Mouse (Mus musculus): ENCODE results near the gene Fam57b. TPM values are rescaled to one million over a fixed set of nuclear protein-coding genes. Genes with fewer than 3 reads are reported as not detected.
A peak's percentile ranks its signal among the peaks of the same experiment; 100 is the strongest.

Gene Fam57b
- polyA plus RNA-seq, 1 experiment from 2014 or later: 1.2 TPM

DNA sequence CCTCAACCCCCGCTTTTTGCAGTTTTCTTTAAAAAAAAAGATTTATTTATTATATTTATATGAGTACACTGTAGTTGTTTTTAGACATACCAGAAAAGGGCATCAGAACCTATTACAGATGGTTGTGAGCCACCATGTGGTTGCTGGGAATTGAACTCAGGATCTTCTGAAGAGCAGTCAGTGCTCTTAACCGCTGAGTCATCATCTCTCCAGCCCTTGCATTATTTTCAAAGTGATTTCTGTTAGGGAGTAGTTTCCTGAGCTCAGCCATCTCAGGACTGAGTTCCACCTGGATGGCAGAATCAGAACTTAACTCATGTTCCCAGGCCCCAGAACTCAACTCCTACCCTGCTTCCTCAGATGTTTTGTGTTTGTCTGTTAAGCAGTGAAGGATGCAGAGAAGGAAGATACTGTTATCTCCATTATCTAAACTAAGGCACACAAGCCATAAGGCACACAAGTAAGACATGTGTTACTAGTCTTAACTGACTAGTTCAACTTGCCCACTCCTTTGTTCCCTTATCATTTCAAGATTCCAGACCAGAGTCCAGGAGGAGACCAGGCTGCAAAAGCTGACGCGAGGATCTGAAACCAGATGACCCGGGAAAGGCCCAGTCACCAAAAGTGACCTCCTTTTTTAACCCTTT lies 12.4 kb downstream of the Fam57b start:
- H3K4me2 ChIP-seq (ENCODE audit: low read length): peak overlapping the region; percentile 86
- ATAC-seq (ENCODE audit: insufficient number of reproducible peaks, insufficient read depth, low FRiP score, low read depth): no peak
- peak overlapping the region; percentile 88; a peak in 3 of 4 replicates for H3K27ac ChIP-seq (replicated peaks in 1 of 2; ENCODE audit: control insufficient read depth in 1 of 2, insufficient read depth in 1 of 2, low read depth in 2 of 2, low read length in 2 of 2)
- no peaks in the 10 kb centered on the region for H3K9me3 ChIP-seq (ENCODE audit: control insufficient read depth, low read length)
- peaks cover 4 to 17% of the 10 kb centered on the region in 2 experiments; a peak in 3 of 4 replicates for H3K4me1 ChIP-seq (ENCODE audit: control insufficient read depth in 2 of 2, insufficient read depth in 2 of 2, low read length in 2 of 2)
- H3K9ac ChIP-seq (ENCODE audit: low read length): peak overlapping the region; percentile 78
- WGBS: 43% methylated on average over 5 of the region's 5 CpGs
- peaks cover 8% of the 10 kb centered on the region; the same call in 1 of the 2 replicates for H3K36me3 ChIP-seq (ENCODE audit: control insufficient read depth, insufficient read depth, low read length)
- H3K4me3 ChIP-seq (ENCODE audit: control insufficient read depth in 1 of 2, insufficient read depth in 1 of 2, low read depth in 1 of 2, low read length in 2 of 2): no peak overlapping the region
- no peaks in the 10 kb centered on the region for H3K27me3 ChIP-seq (ENCODE audit: control insufficient read depth, insufficient read depth, low read length)

DNA sequence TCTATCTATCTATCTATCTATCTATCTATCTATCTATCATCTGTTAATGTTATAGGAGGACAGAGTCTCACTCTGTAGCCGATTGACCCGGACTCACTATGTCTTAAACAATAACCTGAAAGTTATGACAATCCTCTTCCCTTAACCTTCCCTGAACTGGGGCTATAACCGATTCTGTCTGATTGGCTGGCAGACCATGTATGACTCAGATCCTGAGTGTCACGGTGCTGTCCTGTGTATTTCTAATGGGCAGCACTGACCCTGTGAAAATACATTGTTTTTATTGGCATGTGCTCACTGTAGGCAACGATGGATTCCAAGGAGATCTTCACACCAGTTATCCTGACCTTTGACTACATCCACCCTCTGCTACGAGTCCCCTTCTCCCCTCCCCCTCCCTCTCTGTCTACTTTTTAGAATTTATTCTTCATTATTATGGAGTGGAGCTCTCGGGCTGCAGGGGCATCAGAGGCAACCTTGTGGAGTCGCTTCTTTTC lies 18.3 kb downstream of the Fam57b start:
- no peaks in the 10 kb centered on the region for H3K27me3 ChIP-seq (ENCODE audit: control insufficient read depth, insufficient read depth, low read length)
- no peaks in the 10 kb centered on the region for H3K36me3 ChIP-seq (ENCODE audit: control insufficient read depth, insufficient read depth, low read length)
- H3K9me3 ChIP-seq (ENCODE audit: control insufficient read depth, low read length): no peaks in the 10 kb centered on the region
- ATAC-seq (ENCODE audit: insufficient number of reproducible peaks, insufficient read depth, low FRiP score, low read depth): no peak
- H3K4me3 ChIP-seq (ENCODE audit: control insufficient read depth in 1 of 2, insufficient read depth in 1 of 2, low read depth in 1 of 2, low read length in 2 of 2): no peak overlapping the region
- WGBS: 57% methylated on average over 8 of the region's 8 CpGs
- H3K4me1 ChIP-seq (ENCODE audit: control insufficient read depth in 2 of 2, insufficient read depth in 2 of 2, low read length in 2 of 2): no peaks in the 10 kb centered on the region
- H3K9ac ChIP-seq (ENCODE audit: low read length): no peak overlapping the region
- H3K27ac ChIP-seq (replicated peaks in 1 of 2; ENCODE audit: control insufficient read depth in 1 of 2, insufficient read depth in 1 of 2, low read depth in 2 of 2, low read length in 2 of 2): no peak overlapping the region
- H3K4me2 ChIP-seq (ENCODE audit: low read length): no peak overlapping the region

DNA sequence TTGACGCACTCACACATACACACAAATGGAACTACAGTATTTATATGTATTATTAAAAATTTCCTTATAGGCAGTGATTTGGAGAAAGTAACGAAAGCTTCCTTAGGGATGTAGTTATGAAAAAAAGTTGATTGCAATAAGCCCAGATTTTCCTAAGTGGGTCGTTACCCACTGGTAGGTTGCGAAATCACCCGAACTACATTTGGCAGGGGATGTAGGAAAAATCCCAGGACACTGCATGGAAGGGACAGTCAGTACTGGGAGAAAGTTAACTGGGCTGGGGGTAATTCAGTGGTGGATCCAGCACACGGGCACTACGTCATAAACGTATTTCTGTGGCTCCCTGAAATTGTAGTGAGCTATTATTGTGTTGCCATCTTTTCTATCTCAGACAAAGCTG lies 19.0 kb downstream of the Fam57b start:
- 0 out of 2 replicates have a peak, but pooled peaks cover 3% of the 10 kb centered on the region for H3K27me3 ChIP-seq (ENCODE audit: control insufficient read depth, insufficient read depth, low read length)
- no peak overlapping the region for H3K4me2 ChIP-seq (ENCODE audit: low read length)
- H3K4me1 ChIP-seq (ENCODE audit: control insufficient read depth in 2 of 2, insufficient read depth in 2 of 2, low read length in 2 of 2): no peaks in the 10 kb centered on the region
- no peaks in the 10 kb centered on the region for H3K9me3 ChIP-seq (ENCODE audit: control insufficient read depth, low read length)
- H3K27ac ChIP-seq (replicated peaks in 1 of 2; ENCODE audit: control insufficient read depth in 1 of 2, insufficient read depth in 1 of 2, low read depth in 2 of 2, low read length in 2 of 2): no peak overlapping the region
- 81% methylated on average over 8 of the region's 8 CpGs for WGBS
- ATAC-seq (ENCODE audit: insufficient number of reproducible peaks, insufficient read depth, low FRiP score, low read depth): no peak
- no peaks in the 10 kb centered on the region for H3K36me3 ChIP-seq (ENCODE audit: control insufficient read depth, insufficient read depth, low read length)
- H3K4me3 ChIP-seq (ENCODE audit: control insufficient read depth in 1 of 2, insufficient read depth in 1 of 2, low read depth in 1 of 2, low read length in 2 of 2): no peak overlapping the region
- H3K9ac ChIP-seq (ENCODE audit: low read length): no peak overlapping the region

DNA sequence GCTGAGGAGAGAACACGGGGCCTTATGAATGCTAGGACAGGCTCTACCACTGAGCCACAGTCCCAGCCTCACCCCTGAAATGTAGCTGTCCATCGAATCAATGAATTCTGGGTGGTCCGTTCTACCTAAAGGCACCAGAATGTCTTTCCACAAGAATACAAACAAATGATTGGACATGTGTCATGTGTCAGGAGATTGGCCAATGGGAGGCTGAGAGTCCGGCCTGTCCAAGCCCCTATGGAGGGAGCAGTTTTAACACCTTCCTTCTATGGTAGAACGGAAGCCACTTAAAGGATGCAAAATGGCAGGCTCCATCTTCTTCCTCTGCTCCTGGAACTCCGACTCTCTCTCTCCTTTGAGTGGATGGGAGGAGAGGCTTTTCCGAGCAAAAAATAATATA lies 20.1 kb downstream of the Fam57b start:
- Histone ChIP-seq H3K9me3 (ENCODE audit: control insufficient read depth, low read length) (no peaks in the 10 kb centered on the region), H3K9ac (ENCODE audit: low read length) (no peak overlapping the region), H3K4me3 (ENCODE audit: control insufficient read depth in 1 of 2, insufficient read depth in 1 of 2, low read depth in 1 of 2, low read length in 2 of 2) (no peak overlapping the region), H3K27ac (replicated peaks in 1 of 2; ENCODE audit: control insufficient read depth in 1 of 2, insufficient read depth in 1 of 2, low read depth in 2 of 2, low read length in 2 of 2) (no peak overlapping the region), H3K4me1 (ENCODE audit: control insufficient read depth in 2 of 2, insufficient read depth in 2 of 2, low read length in 2 of 2) (no peaks in the 10 kb centered on the region), H3K4me2 (ENCODE audit: low read length) (no peak overlapping the region), H3K36me3 (ENCODE audit: control insufficient read depth, insufficient read depth, low read length) (no peaks in the 10 kb centered on the region), H3K27me3 (ENCODE audit: control insufficient read depth, insufficient read depth, low read length) (peaks cover 6% of the 10 kb centered on the region)
- no peak for ATAC-seq (ENCODE audit: insufficient number of reproducible peaks, insufficient read depth, low FRiP score, low read depth)
- 78% methylated on average over 7 of the region's 7 CpGs for WGBS

- no peaks in the 10 kb centered on the region for H3K9me3 ChIP-seq (ENCODE audit: control insufficient read depth, low read length)
- H3K36me3 ChIP-seq (ENCODE audit: control insufficient read depth, insufficient read depth, low read length): no peaks in the 10 kb centered on the region
- peaks cover 0 to 4% of the 10 kb centered on the region in 2 experiments; a peak in 2 of 4 replicates for H3K4me1 ChIP-seq (ENCODE audit: control insufficient read depth in 2 of 2, insufficient read depth in 2 of 2, low read length in 2 of 2)
- no peak overlapping the region for H3K4me3 ChIP-seq (ENCODE audit: control insufficient read depth in 1 of 2, insufficient read depth in 1 of 2, low read depth in 1 of 2, low read length in 2 of 2)
- 35% methylated on average over 1 of the region's 1 CpGs for WGBS
- no peak overlapping the region for H3K4me2 ChIP-seq (ENCODE audit: low read length)
- no peak for ATAC-seq (ENCODE audit: insufficient number of reproducible peaks, insufficient read depth, low FRiP score, low read depth)
- no peak overlapping the region for H3K9ac ChIP-seq (ENCODE audit: low read length)
- no peak overlapping the region for H3K27ac ChIP-seq (replicated peaks in 1 of 2; ENCODE audit: control insufficient read depth in 1 of 2, insufficient read depth in 1 of 2, low read depth in 2 of 2, low read length in 2 of 2)
- peaks cover 18% of the 10 kb centered on the region for H3K27me3 ChIP-seq (ENCODE audit: control insufficient read depth, insufficient read depth, low read length)
Observed at GRCm38 (mm10) chr7:126818818-126819217, 21.4 kb downstream of the Fam57b start.

- no peak overlapping the region for H3K4me2 ChIP-seq (ENCODE audit: low read length)
- peaks cover 39% of the 10 kb centered on the region for H3K27me3 ChIP-seq (ENCODE audit: control insufficient read depth, insufficient read depth, low read length)
- WGBS: 24% methylated on average over 7 of the region's 7 CpGs
- 0 out of 2 replicates have a peak, but pooled peaks have one; percentile 26 for ATAC-seq (ENCODE audit: insufficient number of reproducible peaks, insufficient read depth, low FRiP score, low read depth)
- H3K9me3 ChIP-seq (ENCODE audit: control insufficient read depth, low read length): no peaks in the 10 kb centered on the region
- H3K4me1 ChIP-seq (ENCODE audit: control insufficient read depth in 2 of 2, insufficient read depth in 2 of 2, low read length in 2 of 2): peaks cover 0 to 4% of the 10 kb centered on the region in 2 experiments; a peak in 2 of 4 replicates
- H3K36me3 ChIP-seq (ENCODE audit: control insufficient read depth, insufficient read depth, low read length): no peaks in the 10 kb centered on the region
- H3K4me3 ChIP-seq (ENCODE audit: control insufficient read depth in 1 of 2, insufficient read depth in 1 of 2, low read depth in 1 of 2, low read length in 2 of 2): no peak overlapping the region
- no peak overlapping the region for H3K9ac ChIP-seq (ENCODE audit: low read length)
- no peak overlapping the region for H3K27ac ChIP-seq (replicated peaks in 1 of 2; ENCODE audit: control insufficient read depth in 1 of 2, insufficient read depth in 1 of 2, low read depth in 2 of 2, low read length in 2 of 2)
Observed at GRCm38 (mm10) chr7:126821835-126822511, 24.5 kb downstream of the Fam57b start.

DNA sequence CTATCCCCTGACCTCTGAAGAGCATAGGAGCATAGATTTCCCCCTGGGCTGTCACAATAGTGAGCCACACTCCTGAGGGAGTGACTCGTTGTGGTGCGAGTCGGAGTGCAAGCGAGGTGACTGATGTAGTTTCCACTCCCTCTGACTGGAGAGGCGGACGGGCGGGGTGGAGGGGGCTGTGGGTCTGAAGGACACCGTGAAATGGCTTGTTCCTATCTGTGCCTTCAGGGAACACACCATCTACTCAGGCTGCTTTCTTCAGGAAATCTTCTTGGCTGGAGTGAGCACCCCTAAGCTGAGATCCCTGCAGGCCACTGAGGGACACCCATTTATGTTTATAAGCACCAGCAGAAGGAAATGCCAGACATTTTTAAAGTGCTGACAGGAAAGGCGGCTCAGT lies 25.3 kb downstream of the Fam57b start:
- 15% methylated on average over 9 of the region's 9 CpGs for WGBS
- Histone ChIP-seq H3K36me3 (ENCODE audit: control insufficient read depth, insufficient read depth, low read length) (no peaks in the 10 kb centered on the region), H3K9me3 (ENCODE audit: control insufficient read depth, low read length) (no peaks in the 10 kb centered on the region), H3K4me3 (ENCODE audit: control insufficient read depth in 1 of 2, insufficient read depth in 1 of 2, low read depth in 1 of 2, low read length in 2 of 2) (no peak overlapping the region), H3K4me2 (ENCODE audit: low read length) (no peak overlapping the region), H3K27ac (replicated peaks in 1 of 2; ENCODE audit: control insufficient read depth in 1 of 2, insufficient read depth in 1 of 2, low read depth in 2 of 2, low read length in 2 of 2) (no peak overlapping the region), H3K27me3 (ENCODE audit: control insufficient read depth, insufficient read depth, low read length) (peaks cover 39% of the 10 kb centered on the region), H3K4me1 (ENCODE audit: control insufficient read depth in 2 of 2, insufficient read depth in 2 of 2, low read length in 2 of 2) (peaks cover 0 to 4% of the 10 kb centered on the region in 2 experiments; a peak in 2 of 4 replicates), H3K9ac (ENCODE audit: low read length) (no peak overlapping the region)
- no peak for ATAC-seq (ENCODE audit: insufficient number of reproducible peaks, insufficient read depth, low FRiP score, low read depth)

All from heart, embryonic 14.5 days (tissue).